Mouse (Mus musculus): ENCODE data around the gene Gsn.
A peak's percentile ranks its signal among the peaks of the same experiment; 100 is the strongest.

Gene Gsn

GRCm38 (mm10) chr2:35253751-35254150, 2.4 kb upstream of the Gsn start:
- no peak for DNase-seq (ENCODE audit: low read depth, low spot score)

DNA sequence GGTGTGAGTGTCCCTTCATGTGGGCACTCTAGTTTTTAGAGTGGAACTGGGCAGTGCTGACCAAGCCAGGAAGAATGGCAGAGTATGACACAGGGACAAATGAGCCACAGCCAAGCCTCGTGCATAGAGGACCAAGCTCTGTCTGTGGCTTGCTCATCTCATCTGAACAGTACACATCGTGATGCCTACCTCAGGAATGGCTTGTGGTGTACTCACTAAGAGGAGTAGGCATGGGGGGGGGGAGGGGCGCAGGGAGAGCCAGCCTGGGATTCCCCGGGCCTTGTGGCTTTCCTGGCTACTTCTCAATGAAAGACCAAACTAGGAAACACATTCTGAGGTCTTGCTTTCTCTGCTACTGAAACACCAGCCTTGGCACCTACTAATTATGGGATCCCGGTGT, 1.2 kb upstream of the Gsn start:
- no peak for DNase-seq (ENCODE audit: low read depth, low spot score)

DNA sequence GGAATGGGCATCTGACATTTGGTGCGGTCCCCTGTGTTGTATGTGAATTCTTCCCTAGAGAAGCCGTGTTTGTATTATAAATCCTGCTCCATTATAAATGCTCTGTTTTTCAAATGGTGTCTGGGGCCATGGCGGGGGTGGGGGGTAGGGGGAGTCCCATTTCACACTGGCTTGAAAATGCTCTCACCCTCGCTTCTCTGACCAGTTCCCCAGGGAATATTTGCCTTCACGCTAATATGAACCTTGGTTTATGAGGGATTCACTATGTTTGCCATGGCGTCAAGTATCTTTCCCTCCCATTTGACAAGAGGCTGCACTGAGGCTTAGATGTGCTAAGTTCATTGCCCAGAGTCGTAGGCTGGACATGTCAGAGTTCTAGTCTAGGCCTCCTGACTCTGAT, 718 bp upstream of the Gsn start:
- no peak for DNase-seq (ENCODE audit: low read depth, low spot score)

- no peak for DNase-seq (ENCODE audit: low read depth, low spot score)
These were observed 752 bp downstream of the Gsn start for GRCm38 (mm10) chr2:35256932-35257331.

- no peak for DNase-seq (ENCODE audit: low read depth, low spot score)
These were observed 1.7 kb downstream of the Gsn start for GRCm38 (mm10) chr2:35257886-35258285.

DNA sequence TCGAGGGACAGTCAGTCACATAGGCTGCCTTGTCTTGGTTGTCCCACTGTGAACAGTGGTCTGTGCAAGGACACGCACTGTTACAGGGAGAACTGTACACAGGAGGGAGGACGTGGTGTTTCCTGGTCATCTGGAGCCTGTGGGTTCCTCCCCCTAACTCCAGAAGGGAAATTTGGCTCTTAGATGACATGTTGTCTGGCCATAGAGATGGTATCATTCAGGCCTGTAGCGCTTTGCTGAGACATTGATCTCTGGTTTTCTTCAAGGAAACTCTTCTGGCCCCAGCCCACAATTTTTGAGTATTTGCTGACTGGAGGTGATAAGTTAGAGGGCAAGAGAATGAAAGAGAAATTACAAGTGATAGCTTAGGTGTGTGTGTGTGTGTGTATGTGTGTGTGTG, 2.4 kb downstream of the Gsn start:
- DNase-seq (ENCODE audit: low read depth, low spot score) = no peak

- no peak for DNase-seq (ENCODE audit: low read depth, low spot score)
These were observed 3.3 kb downstream of the Gsn start for GRCm38 (mm10) chr2:35259338-35260080.

DNA sequence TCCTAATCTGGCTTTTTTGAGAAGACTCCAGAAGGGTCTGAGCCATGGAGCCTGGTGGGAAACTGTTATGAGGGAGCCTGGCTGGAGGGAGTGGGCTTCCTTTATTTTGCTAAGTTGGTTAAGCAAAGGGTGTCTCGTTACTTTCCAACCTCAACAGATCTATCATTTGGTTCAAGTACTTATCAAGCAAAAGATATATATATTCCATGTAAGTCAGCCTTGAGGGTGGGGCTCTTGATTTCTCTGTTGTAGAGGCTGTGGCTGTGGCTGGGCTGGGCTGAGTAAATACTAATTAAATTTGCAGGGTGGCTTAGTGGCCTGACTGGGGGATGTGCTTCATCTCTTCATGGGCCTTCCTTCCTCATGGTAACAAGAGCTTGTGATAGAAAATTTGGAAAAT, 4.1 kb downstream of the Gsn start:
- no peak for DNase-seq (ENCODE audit: low read depth, low spot score)

- DNase-seq (ENCODE audit: low read depth, low spot score) = no peak
These were observed 7.9 kb downstream of the Gsn start for GRCm38 (mm10) chr2:35264095-35264494.

- DNase-seq (ENCODE audit: low read depth, low spot score) = peak; percentile 61
These were observed 9.1 kb downstream of the Gsn start for GRCm38 (mm10) chr2:35265296-35265695.

GRCm38 (mm10) chr2:35265775-35266174, 9.6 kb downstream of the Gsn start:
- DNase-seq (ENCODE audit: low read depth, low spot score) = no peak

DNA sequence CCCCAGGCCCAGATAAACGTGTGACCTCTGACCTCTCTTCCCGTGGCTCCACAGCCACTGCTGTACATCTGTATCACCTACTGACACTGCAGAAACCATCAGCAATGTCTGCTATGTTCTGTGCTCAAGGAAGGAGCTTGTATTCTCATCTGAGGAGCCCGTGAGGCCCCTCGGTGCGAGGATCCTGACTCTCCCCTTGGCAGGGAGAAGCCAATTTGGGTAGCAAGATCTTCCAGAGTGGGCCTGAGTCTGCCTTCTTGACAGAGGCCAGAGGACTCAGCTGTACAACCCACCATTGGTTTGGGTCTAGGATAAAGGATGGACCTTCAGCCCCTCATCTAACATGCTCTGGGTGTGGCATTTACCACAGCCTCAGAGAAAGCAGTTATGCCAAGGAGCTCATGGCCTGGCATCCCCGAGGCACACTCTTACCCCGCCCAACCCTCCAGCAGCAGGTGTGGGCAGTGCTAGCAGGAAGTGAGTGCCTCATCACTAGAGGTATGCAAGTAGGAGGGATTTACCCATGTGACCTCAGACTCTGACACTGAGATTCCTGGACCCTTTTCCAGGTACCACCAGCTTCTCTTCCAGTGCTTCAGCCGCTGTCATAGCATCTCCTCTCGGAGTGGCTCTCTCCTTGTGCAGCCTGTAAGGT, 10.2 kb downstream of the Gsn start:
- no peak for DNase-seq (ENCODE audit: low read depth, low spot score)

DNA sequence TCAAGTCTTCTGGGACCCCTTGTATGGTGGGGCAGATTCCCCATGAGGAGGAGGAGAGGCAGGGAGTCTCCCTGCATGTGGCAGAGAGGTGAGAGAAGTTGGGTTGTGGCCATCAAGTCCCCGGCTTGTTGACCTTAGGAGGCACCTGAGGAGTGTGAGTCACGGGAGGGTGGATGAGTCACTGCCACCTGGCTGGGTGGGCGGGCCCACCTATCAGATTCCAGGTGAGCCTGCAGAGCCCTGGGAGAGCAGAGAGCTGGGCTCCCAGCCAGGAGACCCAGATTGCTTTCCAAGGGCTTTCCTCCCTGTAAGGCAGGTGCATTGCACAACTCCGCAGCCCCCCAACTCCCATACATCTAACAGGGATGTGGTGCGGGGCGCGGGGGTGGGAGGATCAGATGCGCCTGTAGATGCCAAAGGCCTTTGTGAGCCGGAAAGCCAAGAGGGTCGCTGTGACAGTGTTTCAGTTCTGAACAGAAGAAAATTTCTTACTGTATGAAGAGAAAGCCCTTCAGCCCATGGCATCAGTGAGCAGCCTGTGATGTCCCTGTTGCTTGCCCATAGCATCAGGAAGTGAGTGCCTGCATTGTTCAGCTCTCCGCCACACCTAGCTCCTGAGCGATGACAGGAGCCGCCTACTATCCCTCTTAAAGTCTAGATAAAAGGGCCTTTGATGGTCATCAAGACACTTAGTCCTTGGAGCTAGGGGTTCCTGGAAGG, 11.1 kb downstream of the Gsn start:
- no peak for DNase-seq (ENCODE audit: low read depth, low spot score)

GRCm38 (mm10) chr2:35267876-35268566, 11.8 kb downstream of the Gsn start:
- DNase-seq (ENCODE audit: low read depth, low spot score) = no peak

DNA sequence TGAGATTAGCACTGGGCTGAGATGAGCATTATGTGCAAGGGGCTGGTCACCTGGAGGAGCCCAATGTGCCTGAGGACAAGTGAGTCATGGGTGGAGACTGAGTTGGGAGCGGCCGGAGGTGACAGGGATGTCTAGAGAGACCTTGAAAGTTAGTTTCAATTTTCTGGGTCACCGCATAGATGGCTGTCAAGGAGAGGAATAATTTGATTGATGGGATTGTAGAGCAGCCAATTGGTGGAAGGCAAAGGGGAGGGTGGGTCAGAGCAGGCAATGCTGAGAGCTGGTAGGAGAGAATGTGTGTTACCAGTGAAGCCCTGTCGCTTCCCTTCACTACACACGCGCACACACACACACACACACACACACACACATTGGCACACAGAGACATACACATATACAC, 13.0 kb downstream of the Gsn start:
- DNase-seq (ENCODE audit: low read depth, low spot score) = no peak

DNA sequence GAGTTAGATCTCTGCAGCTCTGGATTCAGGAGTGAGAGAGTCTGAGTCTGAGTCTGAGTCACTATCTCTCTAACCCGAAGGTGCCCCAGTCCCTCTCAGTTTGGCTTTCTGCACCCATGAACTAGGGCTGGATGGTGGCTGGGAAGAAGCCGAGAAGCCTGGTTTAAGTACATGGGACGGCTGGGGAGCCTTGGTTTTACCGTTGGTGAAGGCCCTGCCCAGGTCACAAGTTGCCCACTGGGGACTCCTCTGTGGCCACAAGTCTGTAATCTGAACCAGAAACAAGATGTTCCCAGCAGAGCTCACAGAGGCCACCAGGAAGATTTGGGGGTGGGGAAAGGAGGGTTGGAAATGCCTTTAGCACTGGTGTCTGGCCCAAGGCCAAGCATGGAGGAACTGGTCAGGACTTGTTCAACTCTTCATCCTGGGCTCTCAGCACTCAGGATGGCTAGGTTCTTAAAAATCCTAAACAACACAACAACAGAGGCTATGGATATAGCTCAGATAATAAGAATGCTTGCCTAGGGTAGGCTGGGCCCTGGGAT, 13.6 kb downstream of the Gsn start:
- DNase-seq (ENCODE audit: low read depth, low spot score) = no peak

DNA sequence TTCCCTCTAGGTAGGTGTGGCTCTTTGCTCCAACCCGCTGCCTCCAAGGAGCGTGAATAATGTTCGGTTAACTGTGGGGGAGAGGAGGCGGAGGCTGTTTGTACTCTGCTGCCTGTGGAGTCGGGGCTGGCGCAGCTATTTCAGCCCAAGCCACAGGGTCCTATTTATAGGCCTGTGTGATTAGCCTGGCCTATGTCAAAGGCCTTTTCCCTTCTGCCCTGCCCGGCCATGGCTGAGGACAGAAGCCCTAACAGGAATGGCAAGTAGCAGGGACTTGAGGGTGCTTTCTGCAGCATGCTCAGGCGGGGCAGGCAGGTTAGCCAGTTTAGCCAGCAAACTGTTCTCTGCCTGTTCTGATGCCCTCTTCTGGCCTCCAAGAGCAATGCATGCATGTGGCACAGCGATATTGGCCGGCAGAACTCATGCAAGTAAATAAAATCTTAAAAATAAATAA, 14.4 kb downstream of the Gsn start:
- DNase-seq (ENCODE audit: low read depth, low spot score) = no peak

- no peak for DNase-seq (ENCODE audit: low read depth, low spot score)
These were observed 15.6 kb downstream of the Gsn start for GRCm38 (mm10) chr2:35271817-35272216.

DNA sequence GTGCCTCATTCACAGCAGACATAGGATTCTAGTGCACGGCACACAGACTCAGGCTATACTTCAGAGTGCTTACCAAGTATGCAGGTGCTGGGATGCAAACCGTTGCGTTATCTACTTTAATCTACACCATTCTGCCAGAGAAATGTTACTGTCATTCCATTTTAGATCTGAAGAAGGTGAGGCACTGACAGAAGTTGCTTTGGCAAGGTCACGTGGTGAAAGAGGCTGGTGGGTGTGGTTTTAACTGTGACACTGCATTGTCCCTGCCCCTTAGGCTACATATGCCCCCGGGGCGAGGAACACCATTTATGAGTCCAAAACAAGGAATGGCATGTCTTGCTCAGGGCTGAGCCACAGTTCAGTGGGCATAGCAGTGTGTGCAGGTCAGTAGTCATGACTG, 16.7 kb downstream of the Gsn start:
- no peak for DNase-seq (ENCODE audit: low read depth, low spot score)

- no peak for DNase-seq (ENCODE audit: low read depth, low spot score)
These were observed 17.4 kb downstream of the Gsn start for GRCm38 (mm10) chr2:35273536-35273935.

GRCm38 (mm10) chr2:35277686-35278085, 21.5 kb downstream of the Gsn start:
- DNase-seq (ENCODE audit: low read depth, low spot score) = no peak
